Mouse (Mus musculus): ENCODE measurements around the gene Ctsa.
"Not testable (repeated sequence)": the region's sequence is repeated elsewhere in the genome, so short reads cannot be mapped to it uniquely, and the experiment has no call there.

Gene Ctsa

DNA sequence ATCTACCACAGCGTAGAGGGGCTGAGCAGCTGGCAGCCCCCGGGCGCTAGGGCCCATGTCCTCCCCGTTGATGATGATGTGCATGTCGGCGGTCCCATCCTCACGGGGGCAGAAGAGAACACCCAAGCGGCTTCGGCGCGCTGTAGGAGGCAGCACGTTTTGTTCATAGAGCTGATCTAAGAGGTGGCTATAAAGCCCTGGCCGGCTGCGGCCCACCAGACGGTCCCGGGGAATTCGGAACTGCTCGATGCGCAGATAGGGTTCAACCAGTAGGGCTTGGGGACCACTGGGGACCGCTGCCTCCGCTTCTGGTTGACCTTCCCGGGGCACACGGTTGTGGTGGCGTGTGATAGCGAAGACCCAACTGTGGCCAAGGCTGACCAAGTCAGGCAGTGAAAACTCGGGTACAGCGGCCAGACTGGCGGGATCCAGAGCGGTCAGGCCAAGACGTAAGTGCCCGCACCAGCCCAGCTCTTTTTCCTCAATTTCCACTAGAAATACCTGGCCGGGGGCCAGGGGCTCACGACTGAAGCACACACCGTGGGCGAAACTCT, at the start of gene Ctsa:
Gene Ctsa, plus strand, starts transcription at position 126 of the 554 bp plus-strand sequence.
- peak; percentile 77 to 80 for DNase-seq

DNA sequence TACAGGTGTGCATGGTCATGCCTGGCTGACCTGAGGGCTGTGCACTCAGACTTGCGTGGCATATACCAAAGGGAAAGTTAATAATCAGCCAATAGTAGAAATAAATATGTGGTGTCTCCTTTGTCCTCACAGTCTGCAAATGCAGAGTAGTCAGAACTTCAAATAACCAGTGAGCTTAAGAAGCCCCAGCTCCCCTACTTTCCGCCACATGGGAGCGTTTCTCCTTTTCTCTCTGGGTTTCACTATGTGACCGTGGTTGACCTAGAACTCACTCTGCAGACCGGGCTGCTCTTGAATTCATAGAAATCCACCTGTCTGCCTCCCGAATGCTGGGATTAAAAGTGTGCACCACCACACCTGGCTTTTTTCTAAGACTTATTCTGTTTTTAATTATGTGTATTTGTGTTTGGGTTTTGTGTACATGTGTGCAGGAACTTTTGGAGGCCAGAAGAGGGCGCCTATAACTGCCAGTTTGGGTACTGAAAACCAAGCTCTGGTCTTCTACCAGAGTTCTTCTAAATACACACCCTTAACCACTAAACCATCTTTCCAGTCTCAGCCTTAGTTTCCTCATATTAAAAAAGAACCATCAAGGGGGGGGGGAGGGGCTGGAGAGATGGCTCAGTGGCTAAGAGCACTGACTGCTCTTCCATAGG, 48.6 kb upstream of the Ctsa start:
- DNase-seq: no peak

DNA sequence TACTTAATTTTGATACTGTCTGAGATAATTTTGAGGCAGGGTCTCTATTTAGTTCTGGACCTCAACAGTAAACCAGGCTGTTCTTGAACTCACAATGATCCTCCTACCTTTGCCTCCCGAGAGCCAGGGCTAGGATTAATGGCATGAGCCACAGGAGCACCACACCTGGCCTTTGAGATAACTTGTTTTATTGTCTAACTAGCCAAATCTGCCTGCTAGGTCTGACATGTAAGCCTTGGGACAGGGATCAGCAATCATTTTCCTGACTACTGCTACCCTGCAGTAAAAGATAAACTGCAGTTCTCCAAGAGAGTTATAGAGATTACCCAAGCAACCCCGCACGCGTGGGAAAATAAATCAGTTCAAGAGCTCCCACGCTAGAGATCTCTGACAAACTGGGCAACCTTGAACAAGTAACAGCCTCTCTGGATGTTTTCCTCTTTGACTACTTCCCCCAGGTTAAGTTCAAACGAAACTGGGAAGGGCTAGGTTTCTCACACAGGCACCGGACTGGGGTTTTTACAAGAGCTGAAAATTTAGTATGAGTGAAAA, 47.7 kb upstream of the Ctsa start:
- no peak for DNase-seq

DNA sequence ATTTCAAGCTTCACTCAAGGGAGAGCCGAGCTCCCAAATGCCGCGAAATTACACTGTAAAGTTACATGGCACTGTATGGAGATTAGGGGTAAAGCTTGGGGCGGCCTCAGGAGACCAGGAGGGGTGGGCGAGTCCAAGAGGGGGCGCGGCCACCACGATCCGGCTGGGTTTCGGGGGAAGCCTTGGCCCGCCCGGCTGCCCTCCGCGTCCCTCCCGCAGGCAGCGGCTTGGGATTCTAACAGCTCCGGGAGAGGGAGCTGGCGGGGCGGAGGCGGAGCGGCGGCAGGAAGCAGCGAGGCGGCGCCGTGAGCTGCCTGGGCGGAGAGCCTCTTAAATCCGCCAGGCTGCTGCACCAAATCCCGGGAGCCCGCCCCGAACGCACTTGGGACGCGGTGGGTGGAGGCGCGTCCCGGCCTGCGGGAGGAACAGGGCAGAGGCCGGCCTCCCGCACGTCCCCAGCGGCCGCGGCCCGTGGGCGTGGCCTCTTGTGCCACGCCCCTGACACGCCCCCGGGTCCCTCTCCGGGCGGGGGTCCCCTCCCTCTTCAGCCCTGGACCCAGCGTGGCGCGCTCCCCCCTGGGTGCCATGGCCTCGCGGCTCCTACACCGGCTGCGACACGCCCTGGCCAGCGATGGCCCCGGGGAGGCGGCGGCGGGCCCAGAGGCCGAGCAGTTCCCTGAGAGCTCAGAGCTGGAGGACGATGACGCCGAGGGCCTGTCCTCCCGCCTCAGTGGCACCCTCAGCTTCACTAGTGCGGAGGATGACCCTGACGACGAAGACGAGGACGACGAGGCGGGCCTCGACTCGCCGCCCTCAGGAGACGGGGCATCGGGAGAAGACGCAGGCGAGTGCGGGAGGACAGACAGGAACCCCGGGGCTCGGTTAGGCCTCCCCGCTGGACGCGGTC, 46.9 kb upstream of the Ctsa start, which contains the start of gene Snx21:
Gene Snx21, plus strand, starts transcription at position 343 of the 907 bp plus-strand sequence.
- DNase-seq: peak; percentile 81 to 90

DNA sequence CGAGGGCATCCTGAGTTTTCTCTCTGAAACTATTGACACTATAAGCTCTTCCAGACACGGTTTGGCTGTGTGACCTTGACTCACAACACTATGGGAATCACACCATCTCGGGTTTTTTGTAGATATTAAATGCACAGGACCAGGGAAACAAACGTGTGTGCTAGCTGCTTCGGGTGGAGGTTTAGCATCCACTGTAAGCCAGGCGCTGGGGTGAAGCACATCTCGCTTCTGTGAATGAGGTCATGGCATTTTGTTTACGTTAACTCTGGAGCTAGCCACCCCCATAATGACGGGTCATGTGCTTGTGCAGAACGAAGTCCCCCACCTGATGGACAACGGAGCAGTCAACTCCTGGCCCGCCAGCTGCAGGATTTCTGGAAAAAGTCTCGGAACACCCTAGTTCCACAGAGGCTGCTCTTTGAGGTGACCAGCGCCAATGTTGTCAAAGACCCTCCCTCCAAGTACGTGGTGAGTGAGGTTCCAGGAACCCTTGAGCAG, 46.2 kb upstream of the Ctsa start:
- DNase-seq: no peak

DNA sequence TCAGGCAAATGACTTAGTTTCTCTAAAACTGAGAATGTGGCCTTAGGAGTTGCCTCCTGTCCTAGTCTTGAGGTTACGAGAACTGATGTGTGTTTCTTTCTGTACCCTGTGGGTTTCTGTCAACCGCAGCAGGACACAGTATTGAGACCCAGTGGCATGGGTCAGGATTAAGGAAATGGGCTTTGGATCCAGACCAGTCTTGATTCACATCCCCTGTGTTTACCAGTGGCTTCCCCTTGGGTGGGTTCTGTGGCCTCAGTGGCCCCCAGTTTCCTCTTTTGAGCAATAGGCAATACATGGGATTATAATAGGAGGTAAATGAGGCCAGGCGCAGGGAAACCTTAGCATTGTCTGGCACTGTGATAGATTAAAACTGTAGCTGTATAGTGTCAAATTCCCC, 45.6 kb upstream of the Ctsa start:
- no peak for DNase-seq

DNA sequence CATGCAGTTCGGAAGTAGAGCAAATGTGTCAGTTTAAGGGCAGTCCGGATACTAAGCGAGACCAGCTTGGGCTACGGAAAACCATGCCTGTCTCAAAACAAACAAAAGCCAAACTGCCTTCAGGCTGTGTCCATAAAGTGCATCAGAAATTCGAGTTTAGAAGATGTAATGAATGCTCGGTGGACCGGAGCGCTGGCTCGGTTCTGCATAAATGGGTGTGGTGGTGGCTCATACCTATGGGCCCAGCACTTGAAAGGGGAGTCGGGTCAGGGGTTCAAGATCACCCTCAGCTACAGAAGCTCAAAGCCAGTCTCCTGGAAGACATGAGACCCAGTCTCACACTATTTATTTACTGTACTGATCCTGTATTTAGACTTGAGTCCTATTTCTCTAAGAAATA, 44.9 kb upstream of the Ctsa start:
- DNase-seq: no peak

DNA sequence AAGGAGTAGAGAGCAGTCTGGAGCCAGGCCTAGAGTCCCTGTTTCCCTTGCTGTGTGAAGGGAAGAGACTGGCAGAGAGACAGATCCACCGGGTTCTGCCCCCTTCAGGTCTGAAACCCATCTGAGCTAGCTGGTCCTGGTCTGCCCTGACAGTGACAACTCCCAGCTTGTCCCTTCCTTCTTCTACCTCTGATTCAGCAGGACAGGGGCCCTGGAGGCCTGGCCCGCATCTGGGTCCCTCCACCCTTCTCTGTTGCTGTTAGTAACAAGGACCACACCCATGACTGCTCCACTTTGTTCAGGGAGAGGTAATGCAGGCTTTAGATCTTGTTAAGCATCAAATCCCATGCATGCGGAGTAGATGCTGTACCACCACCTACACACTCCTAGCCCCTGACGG, 44.3 kb upstream of the Ctsa start:
- DNase-seq: no peak

DNA sequence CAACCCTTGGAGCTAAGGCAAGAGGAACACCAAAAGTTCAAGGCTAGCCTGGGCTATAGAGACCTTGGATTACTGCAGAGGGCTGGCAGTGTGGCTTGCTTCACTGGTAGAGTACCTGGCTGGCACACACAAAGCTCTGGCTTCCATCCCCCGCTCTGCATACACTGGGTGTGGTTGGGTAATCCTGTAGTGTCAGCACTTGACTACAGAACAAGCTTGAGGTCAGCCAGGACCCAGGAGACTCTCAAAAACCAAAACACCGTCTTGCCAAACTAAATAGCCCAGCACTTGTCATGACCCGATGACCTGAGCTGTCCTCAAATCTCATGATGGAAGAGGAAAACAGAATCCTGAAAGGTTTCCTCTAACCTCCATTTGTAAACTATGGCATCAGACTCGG, 42.2 kb upstream of the Ctsa start:
- DNase-seq: no peak

DNA sequence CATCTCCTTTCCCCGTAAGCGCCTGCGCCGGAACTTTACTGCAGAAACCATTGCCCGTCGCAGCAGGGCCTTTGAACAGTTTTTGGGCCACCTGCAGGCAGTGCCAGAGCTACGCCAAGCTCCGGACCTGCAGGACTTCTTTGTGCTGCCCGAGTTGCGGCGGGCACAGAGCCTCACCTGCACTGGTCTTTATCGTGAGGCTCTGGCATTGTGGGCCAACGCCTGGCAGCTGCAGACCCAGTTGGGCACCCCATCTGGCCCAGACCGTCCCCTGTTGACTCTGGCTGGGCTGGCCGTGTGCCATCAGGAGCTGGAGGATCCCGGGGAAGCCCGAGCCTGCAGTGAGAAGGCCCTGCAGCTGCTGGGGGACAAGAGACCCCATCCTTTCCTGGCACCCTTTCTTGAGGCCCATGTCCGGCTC, 40.8 kb upstream of the Ctsa start:
- peak in 1 of 2 experiments; percentile 56 for DNase-seq

DNA sequence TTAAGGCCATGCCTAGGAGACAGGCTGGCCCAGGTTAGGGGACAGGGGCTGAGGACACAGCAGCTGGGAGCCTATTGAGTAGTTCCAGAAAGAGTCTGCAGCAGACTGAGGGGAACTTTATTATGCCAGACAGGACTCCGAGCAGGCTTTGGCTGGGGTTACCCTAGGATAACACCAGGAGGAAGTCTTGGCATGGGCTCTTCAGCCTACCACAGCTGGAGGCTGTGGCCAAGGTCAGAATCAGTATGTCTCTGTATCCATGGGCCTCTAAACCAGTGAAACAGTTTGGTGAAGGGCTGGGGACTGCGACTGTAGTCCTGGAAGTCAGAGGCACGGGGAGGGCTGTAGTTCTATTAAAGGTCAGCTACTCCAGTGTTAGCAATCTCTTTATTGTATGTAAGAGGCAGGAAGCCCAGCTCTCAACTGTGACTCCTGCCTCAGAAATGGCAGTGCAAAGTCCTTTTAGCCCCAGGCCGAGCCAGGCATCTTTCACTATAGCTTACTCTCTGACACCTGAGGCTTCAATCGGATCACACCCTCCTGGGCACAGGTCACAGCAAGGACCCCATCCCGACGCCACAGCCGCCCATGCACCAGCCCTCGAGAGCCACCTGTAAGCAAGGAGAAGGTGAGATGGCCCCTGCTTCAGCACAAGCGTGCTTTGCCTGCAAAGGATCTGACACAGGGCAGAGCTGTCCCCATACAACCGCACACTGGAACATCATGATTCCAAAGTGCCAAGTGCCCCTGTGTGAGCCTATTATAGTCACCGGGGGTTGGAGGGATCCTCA, 40.1 kb upstream of the Ctsa start:
- no peak for DNase-seq

DNA sequence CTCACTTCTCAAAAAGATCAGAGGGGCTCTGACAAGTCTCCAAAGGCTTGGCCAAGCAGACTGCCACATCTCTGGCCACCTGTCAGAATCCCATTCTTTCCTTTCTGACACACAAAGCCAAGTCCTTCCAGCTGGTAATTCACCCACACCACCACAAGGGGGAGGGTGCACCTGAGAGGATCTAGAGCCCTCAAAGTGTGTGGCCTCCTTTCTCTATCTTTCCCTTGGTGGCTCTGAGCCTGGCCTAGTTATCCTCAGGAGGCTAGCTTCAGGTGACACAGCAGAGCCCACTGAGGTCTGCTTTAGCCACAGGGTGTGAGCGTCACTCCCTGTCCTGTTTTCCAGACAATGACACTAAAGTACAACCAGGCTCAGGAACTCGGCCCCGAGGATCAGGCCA, 39.4 kb upstream of the Ctsa start:
- DNase-seq: peak; percentile 76 to 85

DNA sequence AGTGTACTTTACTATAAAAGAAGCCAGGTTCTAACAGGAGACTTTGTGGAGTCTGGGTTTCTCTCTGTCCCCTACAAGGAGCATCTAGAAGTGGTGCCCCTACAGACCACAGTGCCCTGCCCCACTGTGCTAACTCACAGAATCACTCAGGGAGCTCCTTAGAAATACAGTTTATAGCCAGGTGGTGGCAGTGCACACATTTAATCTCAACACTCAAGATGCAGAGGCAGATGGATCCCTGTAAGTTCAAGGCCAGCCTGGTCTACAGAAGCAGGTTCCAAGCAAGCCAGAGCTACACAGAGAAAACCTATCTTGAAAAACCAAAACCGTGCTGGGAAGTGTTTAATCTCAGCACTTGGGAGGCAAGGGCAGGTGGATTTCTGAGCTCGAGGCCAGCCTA, 38.9 kb upstream of the Ctsa start:
- DNase-seq: no peak

DNA sequence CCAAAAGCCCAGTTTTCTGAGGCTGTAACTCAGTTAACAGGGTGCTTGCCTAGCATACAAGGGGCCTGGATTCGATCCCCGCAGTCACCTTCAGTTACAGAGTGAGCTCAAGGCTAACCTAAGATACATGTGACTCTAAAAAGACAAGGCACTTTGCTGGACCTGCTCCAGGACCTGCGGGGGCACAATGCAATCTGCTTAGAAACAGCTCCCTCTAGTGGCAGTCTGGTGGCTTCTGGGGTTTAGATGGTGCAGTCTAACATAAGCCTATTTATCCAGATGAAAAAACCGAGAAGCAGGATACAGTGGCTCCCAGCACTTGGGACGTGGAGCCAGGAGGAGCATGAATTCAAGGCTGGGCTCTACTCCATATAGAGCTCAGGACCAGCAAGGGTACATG, 38.4 kb upstream of the Ctsa start:
- DNase-seq: peak; percentile 94 to 98

DNA sequence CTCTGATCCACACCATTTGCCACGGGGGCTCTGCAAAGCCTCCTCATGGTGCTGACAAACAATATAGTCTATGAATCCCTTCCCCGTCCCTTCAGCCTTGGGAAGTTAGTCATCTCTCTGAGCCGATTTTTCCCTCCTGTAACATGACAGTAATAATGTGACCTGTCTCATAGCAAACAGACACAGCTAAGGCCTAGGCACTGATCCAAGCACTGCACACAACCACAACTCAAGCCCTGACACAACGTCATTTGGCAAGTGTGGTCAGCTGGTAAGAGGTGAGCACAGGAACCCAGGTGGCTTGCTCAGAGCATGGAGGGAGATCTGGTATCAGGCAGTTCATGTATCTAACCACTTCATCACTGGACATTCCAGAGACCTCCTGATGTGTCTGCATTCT, 36.8 kb upstream of the Ctsa start:
- no peak for DNase-seq

DNA sequence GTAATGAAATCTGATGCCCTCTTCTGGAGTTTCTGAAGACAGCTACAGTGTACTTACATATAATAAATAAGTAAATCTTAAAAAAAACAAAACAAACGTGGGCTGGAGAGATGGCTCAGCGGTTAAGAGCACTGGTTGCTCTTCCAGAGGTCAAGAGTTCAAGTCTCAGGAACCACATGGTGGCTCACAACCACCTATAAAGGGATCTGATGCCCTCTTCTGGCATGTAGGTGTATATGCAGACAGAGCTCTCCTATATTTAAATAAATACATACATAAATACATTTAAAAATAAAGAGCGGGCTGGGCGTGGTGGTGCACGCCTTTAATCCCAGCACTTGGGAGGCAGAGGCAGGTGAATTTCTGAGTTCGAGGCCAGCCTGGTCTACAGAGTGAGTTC, 34.1 kb upstream of the Ctsa start:
- not testable (repeated sequence) for DNase-seq

DNA sequence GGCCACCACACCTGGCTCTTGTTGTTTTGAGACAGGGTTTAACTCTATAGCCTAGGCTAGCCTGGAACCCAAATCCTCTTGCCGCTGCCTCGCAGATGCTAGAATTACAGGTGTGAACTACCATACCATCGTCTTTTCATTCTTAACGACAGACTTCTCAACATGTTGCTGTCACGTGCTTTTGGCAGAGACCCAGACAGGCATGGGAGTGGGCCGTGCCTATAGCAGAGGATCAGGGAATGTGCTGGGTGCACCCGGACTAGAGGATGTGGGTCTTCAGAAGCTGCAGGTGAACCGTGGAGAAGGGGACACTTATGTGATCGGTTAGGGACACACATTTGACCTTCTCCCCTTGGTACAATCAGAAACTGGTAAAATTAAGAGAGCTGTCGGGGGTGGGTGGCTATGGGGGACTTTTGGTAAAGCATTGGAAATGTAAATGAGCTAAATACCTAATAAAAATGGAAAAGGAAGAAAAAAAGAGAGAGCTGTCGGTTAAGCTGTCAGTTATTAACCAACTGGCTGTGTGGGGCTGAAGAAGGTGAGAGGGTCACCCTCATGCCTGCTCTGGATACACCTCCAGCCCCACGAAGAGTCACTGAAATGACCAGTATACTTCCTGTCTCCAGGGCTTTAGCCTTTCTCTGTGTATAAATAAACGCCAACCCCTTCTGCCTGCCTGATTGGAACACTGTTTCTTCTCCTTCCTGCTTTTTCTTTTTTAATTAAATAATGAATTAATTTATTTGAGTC, 32.2 kb upstream of the Ctsa start:
- DNase-seq: no peak

DNA sequence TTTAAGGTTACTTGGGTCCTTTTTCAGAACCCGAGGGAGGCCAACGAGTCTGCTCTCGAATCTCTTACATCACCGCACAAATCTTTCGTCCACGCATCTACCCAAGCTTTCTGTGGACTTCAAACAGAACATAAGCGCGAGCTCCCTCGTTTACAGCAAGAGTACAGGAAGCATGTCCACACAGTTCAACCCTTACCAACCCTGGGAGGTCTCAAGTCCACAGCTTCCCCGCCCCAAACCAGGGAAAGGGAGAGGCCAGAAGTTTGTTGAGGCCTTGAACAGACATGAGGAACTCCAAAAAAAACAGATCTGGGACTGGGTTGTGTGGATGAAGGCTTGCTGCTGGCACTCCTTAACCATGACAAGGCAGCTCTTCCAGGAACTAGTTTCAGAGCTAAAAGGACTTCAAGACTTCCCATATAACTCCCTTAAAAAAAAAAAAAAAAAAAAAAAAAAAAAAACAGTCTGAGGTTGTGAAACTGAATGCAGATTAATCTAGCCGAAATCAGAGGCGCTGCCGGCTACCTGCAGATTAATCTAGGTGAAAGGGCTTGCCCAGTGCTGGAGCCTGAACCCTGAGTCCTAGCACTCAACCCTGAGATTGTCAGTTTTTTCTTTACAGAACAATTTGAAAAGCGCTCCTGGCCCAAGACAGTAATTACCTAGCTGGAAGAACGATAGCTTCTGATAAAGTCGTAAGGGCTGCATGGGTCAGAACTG, 29.3 kb upstream of the Ctsa start:
- DNase-seq: no peak

DNA sequence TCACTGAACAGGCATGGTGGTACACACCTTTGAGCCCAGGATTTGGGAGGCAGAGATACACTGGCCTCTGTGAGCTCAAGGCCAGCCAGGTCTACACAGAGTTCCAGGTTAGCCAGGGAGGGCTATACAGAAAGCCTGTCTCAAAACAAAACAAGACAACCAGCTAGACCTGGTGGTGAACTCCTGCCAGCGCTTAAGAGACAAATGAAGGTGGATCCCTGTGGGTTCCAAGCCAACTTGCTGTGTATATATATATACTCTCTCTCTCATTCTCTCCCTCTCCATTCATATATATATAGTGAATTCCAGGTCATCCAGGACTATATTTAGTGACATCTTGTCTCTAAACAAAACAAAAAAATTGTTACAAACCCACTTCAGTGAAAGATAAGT, 28.8 kb upstream of the Ctsa start:
- DNase-seq: no peak

DNA sequence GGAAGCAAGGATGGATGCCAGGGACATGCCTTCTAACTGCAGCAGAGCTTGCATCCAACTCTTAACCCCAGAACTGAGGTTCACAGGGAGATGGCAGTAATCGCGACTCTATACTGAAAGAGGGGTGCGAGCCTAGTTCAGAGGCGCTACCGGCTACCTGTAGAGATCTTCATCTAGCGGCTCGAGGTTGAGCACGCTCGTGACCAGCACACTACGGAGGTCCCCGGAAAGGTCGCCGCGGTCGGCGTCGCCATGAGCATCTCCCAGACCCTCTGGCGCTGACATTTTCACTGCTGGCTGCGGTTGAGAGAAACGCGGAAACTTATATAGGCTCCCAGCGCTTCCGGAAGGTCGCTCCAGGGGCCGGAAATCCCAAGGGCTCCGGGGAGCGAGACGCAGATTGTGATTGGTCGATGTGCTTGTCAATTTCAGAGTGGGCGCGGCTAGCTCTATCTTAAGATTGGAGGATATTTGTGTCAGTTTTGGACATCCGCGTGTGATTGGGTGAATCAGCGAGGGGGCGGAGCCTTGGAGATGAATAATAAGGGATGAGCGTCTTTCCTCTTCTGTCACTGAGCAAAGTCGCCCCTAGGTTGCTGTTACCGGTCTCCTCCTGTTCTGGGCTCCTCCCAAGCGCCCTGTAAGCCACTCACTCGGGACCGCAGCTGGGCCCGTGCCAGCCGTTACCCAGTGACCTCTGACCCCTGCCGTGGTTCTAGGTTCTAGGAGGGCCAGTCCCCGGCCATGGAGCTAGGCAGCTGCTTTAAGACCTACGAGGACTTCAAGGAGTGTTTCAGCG, 27.9 kb upstream of the Ctsa start, which contains the start of the genes Acot8 and Zswim3:
Gene Acot8, minus strand, starts transcription at position 350 of the 799 bp plus-strand sequence.
Gene Zswim3, plus strand, starts transcription at position 566 of the 799 bp plus-strand sequence.
- DNase-seq: peak; percentile 99

Measured in cerebellum, postnatal 14 days (tissue).